Mouse (Mus musculus) E14TG2a.4 (cell line): ENCODE results near the gene Uspl1.
A peak's percentile ranks its signal among the peaks of the same experiment; 100 is the strongest.

Experiments used
- CTCF ChIP-seq: conservative IDR thresholded peaks from 2 replicates; pipeline ENCODE4 v1.5.1; 2014; ENCODE audit warnings: low read length
- POU5F1 ChIP-seq: IDR thresholded peaks from 2 replicates; pipeline ENCODE4 v1.6.1; 2014; ENCODE audit warnings: low read length, borderline replicate concordance

DNA sequence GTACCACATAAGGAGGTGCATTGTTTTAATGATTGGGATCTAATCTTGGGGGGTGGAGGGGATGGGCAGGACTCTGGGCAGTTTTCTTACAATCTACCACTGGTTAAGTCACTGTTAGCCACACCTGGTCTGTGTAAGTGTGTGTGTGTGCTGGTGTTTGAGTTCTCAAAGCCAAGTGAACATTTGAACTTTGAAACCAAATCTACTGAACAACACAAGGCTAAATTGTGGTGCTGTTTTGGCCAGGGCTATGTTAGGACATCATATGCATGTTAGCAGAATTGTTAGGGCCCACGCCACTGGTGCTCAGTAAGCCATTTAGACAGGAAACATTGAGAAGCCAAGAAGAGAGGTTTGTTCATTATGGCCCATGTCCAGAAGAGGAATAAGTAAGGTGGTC lies 14.6 kb downstream of the Uspl1 start:
- 0 out of 2 replicates have a peak, but pooled peaks have one; percentile 2 for TF ChIP-seq CTCF
- TF ChIP-seq POU5F1: no peak
